Mouse (Mus musculus) neural tube, embryonic 11.5 days (tissue): ENCODE results near the gene Ccne1. TPM values are rescaled to one million over a fixed set of nuclear protein-coding genes. Genes with fewer than 3 reads are reported as not detected.

Source experiments
- ATAC-seq: fragments of 200-750 bp; cut with Nextera tagmentation; 2 replicates; pipeline ENCODE4 v1.8.0; 2017; ENCODE audit warnings: moderate number of reproducible peaks, mild to moderate bottlenecking, moderate TSS enrichment, moderate library complexity; ENCODE audit not compliant: insufficient read depth, low FRiP score, low TSS enrichment
- DNase-seq: peaks from one replicate; pipeline ENCODE4 v3.0.0-alpha.2; 2015; ENCODE audit warnings: low spot score
- H3K27ac ChIP-seq: fragments of 300-500 bp; sonication (generic); 2 replicates; pipeline ENCODE4 v1.5.1; 2014; ENCODE audit warnings: low read depth, mild to moderate bottlenecking, low read length
- H3K27me3 ChIP-seq: fragments of 300-500 bp; sonication (generic); 2 replicates; pipeline ENCODE4 v1.6.1; 2014; ENCODE audit warnings: mild to moderate bottlenecking, low read length, mixed read lengths; ENCODE audit not compliant: control insufficient read depth, insufficient read depth
- H3K36me3 ChIP-seq: fragments of 300-500 bp; sonication (generic); 2 replicates; pipeline ENCODE4 v1.6.1; 2014; ENCODE audit warnings: mild to moderate bottlenecking, low read length, moderate library complexity, mixed read lengths; ENCODE audit not compliant: control insufficient read depth, insufficient read depth
- H3K4me1 ChIP-seq: fragments of 300-500 bp; sonication (generic); 2 replicates; pipeline ENCODE4 v1.6.1; 2014; ENCODE audit warnings: low read length, mixed read lengths; ENCODE audit not compliant: control insufficient read depth, insufficient read depth
- H3K4me2 ChIP-seq: fragments of 300-500 bp; sonication (generic); 2 replicates; pipeline ENCODE4 v1.6.1; 2014; ENCODE audit warnings: low read depth, mild to moderate bottlenecking, moderate library complexity
- H3K4me3 ChIP-seq: fragments of 300-500 bp; sonication (generic); 2 replicates; pipeline ENCODE4 v1.5.1; 2014; ENCODE audit warnings: low read depth, low read length
- H3K9ac ChIP-seq: fragments of 300-500 bp; sonication (generic); 2 replicates; pipeline ENCODE4 v1.6.1; 2014; ENCODE audit warnings: mild to moderate bottlenecking, low read length
- H3K9me3 ChIP-seq: fragments of 300-500 bp; sonication (generic); 2 replicates; pipeline ENCODE4 v1.6.1; 2016; ENCODE audit warnings: low read length; ENCODE audit not compliant: control insufficient read depth
- WGBS: fragments of 180-500 bp; shearing (Covaris S2); extraction: QIAGEN DNeasy Blood & Tissue Kit; methylation state at CpG from one replicate; pipeline ENCODE4 v1.1.7; 2014; 5-methylcytosine and 5-hydroxymethylcytosine counted together
- polyA plus RNA-seq: library from polyadenylated mRNA; unstranded; fragments of >200 nt; fragmentation: Nextera tagmentation; extraction: Ambion mirVana; gene quantifications from 2 replicates; pipeline ENCODE4 v1.2.1, GENCODE M21; 2014

The Ccne1 gene
- polyA plus RNA-seq, 1 experiment from 2014 or later = 83.9 TPM

- no peak overlapping the region for H3K27ac ChIP-seq
- no peak overlapping the region for H3K9ac ChIP-seq
- ATAC-seq (no peak), DNase-seq (no peak)
- H3K4me2 ChIP-seq = no peak overlapping the region
- WGBS = 91% methylated on average over 9 of the region's 9 CpGs
- H3K4me3 ChIP-seq = no peak overlapping the region
- H3K27me3 ChIP-seq = no peaks in the 10 kb centered on the region
- H3K4me1 ChIP-seq = no peaks in the 10 kb centered on the region
- H3K9me3 ChIP-seq = no peaks in the 10 kb centered on the region
- no peaks in the 10 kb centered on the region for H3K36me3 ChIP-seq
Observed at GRCm38 (mm10) chr7:38054246-38054645, 53.1 kb downstream of the Ccne1 start.

Other genes with a start within 250 kb of the Ccne1 start
- 42.5 and 47.8 TPM in 2 replicates for gene Uri1, start 84.0 kb downstream of the Ccne1 start, polyA plus RNA-seq
- gene 1600014C10Rik, start 75.7 kb upstream of the Ccne1 start, polyA plus RNA-seq = 17.0 and 18.3 TPM in 2 replicates
- gene Plekhf1, start 120.5 kb upstream of the Ccne1 start, polyA plus RNA-seq = 1.9 and 2.1 TPM in 2 replicates
- 94.5 and 95.0 TPM in 2 replicates for gene Pop4, start 163.9 kb upstream of the Ccne1 start, polyA plus RNA-seq